ENCODE assay signal across 7 mouse cellular contexts in the genomic region with DNA sequence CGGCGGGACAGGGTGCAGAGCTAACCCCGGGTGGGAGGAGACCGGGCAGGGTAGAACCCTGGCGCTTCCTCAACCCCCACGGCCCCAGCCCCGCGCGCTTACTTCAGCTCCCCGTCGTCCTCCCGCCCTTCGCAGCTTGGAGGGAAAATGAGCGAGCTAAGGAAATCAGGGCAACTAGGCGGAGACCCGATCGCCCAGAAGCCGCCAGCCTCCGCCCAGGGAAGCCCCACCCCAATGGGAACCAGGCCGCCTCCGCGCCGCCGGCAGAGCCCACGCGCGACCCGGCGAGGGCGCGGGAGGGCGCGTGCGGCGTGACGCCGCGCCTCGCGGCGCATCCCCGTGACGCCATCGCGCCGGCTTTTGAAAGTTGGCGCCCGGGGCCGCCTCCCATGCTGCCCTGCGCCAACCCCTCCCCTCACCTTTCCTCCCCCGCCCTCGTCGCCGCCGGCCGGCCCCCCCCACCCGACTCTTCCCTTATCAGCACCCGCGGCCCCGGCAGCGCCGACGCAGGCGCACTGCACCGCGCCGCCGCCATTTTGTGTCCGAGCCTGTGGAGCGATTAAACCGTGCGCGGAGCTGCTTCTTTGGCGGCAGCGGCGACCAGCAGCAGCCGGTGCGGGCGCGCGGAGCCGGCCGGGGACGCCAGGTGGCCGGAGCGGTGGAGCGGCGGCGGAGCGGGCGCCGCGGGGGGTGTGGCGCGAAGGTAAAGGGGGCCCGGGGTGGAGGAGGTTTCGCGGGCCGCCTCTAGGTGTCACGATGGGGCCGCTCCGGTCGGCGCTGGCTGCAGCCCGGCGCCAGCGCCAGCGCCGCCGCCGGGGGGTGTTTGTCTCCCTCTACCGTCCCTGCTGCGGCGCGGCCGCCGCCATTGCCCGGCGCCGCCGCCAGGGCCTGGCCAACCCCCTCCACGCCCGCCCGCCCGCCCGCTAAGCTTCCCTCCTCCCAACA. TPM values are rescaled to one million over a fixed set of nuclear protein-coding genes. Genes with fewer than 3 reads are reported as not detected.
A peak's percentile ranks its signal among the peaks of the same experiment; 100 is the strongest.
DNase-seq lines count a peak whose midpoint lies in the region; ATAC-seq lines count a peak whose summit lies in the region.

Gene Ctcf, plus strand, starts transcription at position 551 of the 945 bp plus-strand sequence.

- no peaks in the 10 kb centered on the region for H3K27me3 ChIP-seq in limb, embryonic 10.5 days (ENCODE audit: low read depth, poor library complexity, severe bottlenecking)
- H3K27me3 ChIP-seq in midbrain, embryonic 13.5 days: no peaks in the 10 kb centered on the region

- H3K4me2 ChIP-seq in midbrain, embryonic 13.5 days (replicated peaks): peak within 1 kb of the TSS; percentile 86

- no peaks in the 10 kb centered on the region for H3K9me3 ChIP-seq in limb, embryonic 10.5 days (replicated peaks)
- no peaks in the 10 kb centered on the region for H3K9me3 ChIP-seq in midbrain, embryonic 13.5 days

- H3K27ac ChIP-seq in limb, embryonic 10.5 days: peak within 1 kb of the TSS; percentile 100
- H3K27ac ChIP-seq in midbrain, embryonic 13.5 days: peak within 1 kb of the TSS; percentile 97

- H3K9ac ChIP-seq in midbrain, embryonic 13.5 days (replicated peaks): peak within 1 kb of the TSS; percentile 88

- H3K36me3 ChIP-seq in limb, embryonic 10.5 days: peaks cover 15% of the 10 kb centered on the region
- H3K36me3 ChIP-seq in midbrain, embryonic 13.5 days: peaks cover 4% of the 10 kb centered on the region; the same call in 1 of the 2 replicates

- WGBS in limb, embryonic 10.5 days: under 1% methylated on average over 125 of the region's 126 CpGs
- under 1% methylated on average over 84 of the region's 126 CpGs for WGBS in midbrain, embryonic 13.5 days

- peak; percentile 96 for ATAC-seq in midbrain, embryonic 13.5 days

- DNase-seq in adrenal gland, adult 8-10 months: peak; percentile 83
- peak; percentile 96 for DNase-seq in embryo, embryonic 9.5 days (ENCODE audit: extremely low spot score)
- DNase-seq in gonadal fat pad, adult 2 months (ENCODE audit: low read depth): no peak
- DNase-seq in kidney, adult 11 months: peak; percentile 90
- DNase-seq in limb, embryonic 10.5 days (ENCODE audit: low spot score): peak; percentile 97
- DNase-seq in spleen, adult 12 weeks (ENCODE audit: low spot score): peak; percentile 89

- peak within 1 kb of the TSS; percentile 94 for H3K4me3 ChIP-seq in limb, embryonic 10.5 days
- H3K4me3 ChIP-seq in midbrain, embryonic 13.5 days (replicated peaks): peak within 1 kb of the TSS; percentile 86

- peaks cover 28% of the 10 kb centered on the region for H3K4me1 ChIP-seq in limb, embryonic 10.5 days
- peaks cover 39% of the 10 kb centered on the region for H3K4me1 ChIP-seq in midbrain, embryonic 13.5 days (replicated peaks)

RNA-seq across cellular contexts. Expression of gene Ctcf, which starts in this region (rescaled TPM):
- total RNA-seq in adrenal gland, adult 8-10 months (2022): 10 to 100 TPM; 61.2 to 79.1 (median 67.7) TPM
- polyA plus RNA-seq in gonadal fat pad, adult 2 months (2012; rRNA removed): 12.2 and 19.0 TPM in 2 replicates
- 132 and 157 TPM in 2 replicates for polyA plus RNA-seq in limb, embryonic 10.5 days (2016; fragmentation: Nextera tagmentation; extraction: Ambion mirVana)
- polyA plus RNA-seq in midbrain, embryonic 13.5 days (2015; fragmentation: Nextera tagmentation; extraction: Ambion mirVana): 135 and 136 TPM in 2 replicates
